Mouse (Mus musculus): Measurements from ENCODE around the gene Gpr156. TPM values are rescaled to one million over a fixed set of nuclear protein-coding genes. Genes with fewer than 3 reads are reported as not detected.
"Not testable (repeated sequence)": the region's sequence is repeated elsewhere in the genome, so short reads cannot be mapped to it uniquely, and the experiment has no call there.

Gene Gpr156
- total and polyA plus RNA-seq, 3 experiments: 0.08 to 0.09 TPM; not detected in 1

DNA sequence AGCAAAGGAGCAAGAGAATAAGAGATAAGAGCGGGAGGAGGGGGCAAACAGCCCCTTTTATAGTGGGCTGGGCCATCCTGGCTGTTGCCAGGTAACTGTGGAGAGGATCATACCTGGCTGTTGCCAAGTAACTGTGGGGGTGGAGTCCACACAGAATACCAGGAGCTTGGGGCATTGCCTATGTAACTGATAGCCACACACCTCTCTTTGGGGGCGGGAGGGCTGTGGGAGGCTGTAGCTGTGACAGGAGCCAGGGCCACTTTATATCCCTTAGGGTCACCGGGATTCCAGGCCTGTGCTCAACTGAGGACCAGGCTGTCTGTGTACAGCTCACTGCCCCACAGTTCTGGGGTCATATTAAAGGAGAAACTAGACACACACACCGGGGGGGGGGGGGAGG, 40.5 kb downstream of the Gpr156 start:
- no peak overlapping the region for H3K27ac ChIP-seq (ENCODE audit: insufficient read depth, low read depth)
- H3K79me2 ChIP-seq (replicated peaks; ENCODE audit: control insufficient read depth, extremely low read depth, insufficient read depth, poor library complexity, severe bottlenecking): no peaks in the 10 kb centered on the region
- H3K4me1 ChIP-seq (ENCODE audit: control insufficient read depth in 1 of 2, insufficient read depth in 2 of 2): no peaks in the 10 kb centered on the region
- no peak for DNase-seq (ENCODE audit: extremely low read depth)
- dilution Hi-C loops (cut with MboI; ENCODE audit: extremely low pct_ligation_motif_present, extremely low pct_unique_long_range_greater_than_20kb, low sequenced_read_pairs) (no loop called here), in situ Hi-C loops (cut with MboI; ENCODE audit: low pct_ligation_motif_present, low pct_unique_long_range_greater_than_20kb, low sequenced_read_pairs) (no loop called here)
- H3K27me3 ChIP-seq (replicated peaks): no peaks in the 10 kb centered on the region
- H3K36me3 ChIP-seq (replicated peaks in 1 of 2; ENCODE audit: control insufficient read depth in 1 of 2, insufficient read depth in 1 of 2, low read length in 1 of 2): no peaks in the 10 kb centered on the region
- H3K4me2 ChIP-seq (ENCODE audit: insufficient read depth, low read depth, poor library complexity, severe bottlenecking): no peak overlapping the region
- TF ChIP-seq MYC (IDR thresholded peaks at IDR 0.05; ENCODE audit: low read depth, low read length): no peak
- no peak for TF ChIP-seq NRF1 (IDR thresholded peaks at IDR 0.05; ENCODE audit: low read depth, low read length)
- TF ChIP-seq MEF2A (IDR thresholded peaks at IDR 0.05; ENCODE audit: borderline replicate concordance, low read depth, low read length): no peak
- TF ChIP-seq ZC3H11A (IDR thresholded peaks at IDR 0.05; ENCODE audit: low read depth, low read length): no peak
- no peak for TF ChIP-seq ETS1 (conservative IDR thresholded peaks at IDR 0.05; ENCODE audit: low read depth, low read length)
- TF ChIP-seq MAFK (IDR thresholded peaks at IDR 0.05; ENCODE audit: insufficient replicate concordance, low read length): no peak
- no peak for TF ChIP-seq UBTF (IDR thresholded peaks at IDR 0.05; ENCODE audit: low read depth, low read length)
- no peak for TF ChIP-seq IRF4 (IDR thresholded peaks at IDR 0.05; ENCODE audit: low read depth, low read length)
- TF ChIP-seq KAT2A (IDR thresholded peaks at IDR 0.05; ENCODE audit: insufficient replicate concordance, low read length): no peak
- no peak for TF ChIP-seq CHD1 (IDR thresholded peaks at IDR 0.05; ENCODE audit: low read depth, low read length)
- no peak for TF ChIP-seq PAX5 (IDR thresholded peaks at IDR 0.05; ENCODE audit: low read length)
- no peak overlapping the region for H3K9ac ChIP-seq (ENCODE audit: insufficient read depth, low read depth)
- H3K9me3 ChIP-seq (replicated peaks; ENCODE audit: low read length): no peaks in the 10 kb centered on the region
- H3K4me3 ChIP-seq (replicated peaks in 1 of 3; ENCODE audit: low read depth in 2 of 3, low read length in 2 of 3, poor library complexity in 1 of 3): no peak overlapping the region

DNA sequence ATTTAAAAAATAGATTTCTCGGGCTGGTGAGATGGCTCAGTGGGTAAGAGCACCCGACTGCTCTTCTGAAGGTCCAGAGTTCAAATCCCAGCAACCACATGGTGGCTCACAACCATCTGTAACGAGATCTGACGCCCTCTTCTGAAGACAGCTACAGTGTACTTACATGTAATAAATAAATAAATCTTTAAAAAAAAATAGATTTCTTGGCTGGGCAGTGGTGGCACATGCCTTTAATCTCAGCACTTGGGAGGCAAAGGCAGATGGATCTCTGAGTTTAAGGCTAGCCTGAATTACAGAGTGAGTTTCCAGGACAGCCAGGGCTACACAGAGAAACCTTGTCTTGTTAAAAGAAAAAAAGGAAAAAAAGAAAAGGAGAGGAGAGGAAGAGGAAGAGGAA, 46.4 kb downstream of the Gpr156 start:
- H3K4me2 ChIP-seq (ENCODE audit: insufficient read depth, low read depth, poor library complexity, severe bottlenecking); H3K27me3 ChIP-seq (replicated peaks); H3K27ac ChIP-seq (ENCODE audit: insufficient read depth, low read depth); H3K36me3 ChIP-seq (replicated peaks in 1 of 2; ENCODE audit: control insufficient read depth in 1 of 2, insufficient read depth in 1 of 2, low read length in 1 of 2); H3K9ac ChIP-seq (ENCODE audit: insufficient read depth, low read depth); H3K79me2 ChIP-seq (replicated peaks; ENCODE audit: control insufficient read depth, extremely low read depth, insufficient read depth, poor library complexity, severe bottlenecking); H3K4me3 ChIP-seq (replicated peaks in 1 of 3; ENCODE audit: low read depth in 2 of 3, low read length in 2 of 3, poor library complexity in 1 of 3); dilution Hi-C loops (cut with MboI; ENCODE audit: extremely low pct_ligation_motif_present, extremely low pct_unique_long_range_greater_than_20kb, low sequenced_read_pairs); H3K9me3 ChIP-seq (replicated peaks; ENCODE audit: low read length); H3K4me1 ChIP-seq (ENCODE audit: control insufficient read depth in 1 of 2, insufficient read depth in 2 of 2); in situ Hi-C loops (cut with MboI; ENCODE audit: low pct_ligation_motif_present, low pct_unique_long_range_greater_than_20kb, low sequenced_read_pairs); DNase-seq (ENCODE audit: extremely low read depth): not testable (repeated sequence)

DNA sequence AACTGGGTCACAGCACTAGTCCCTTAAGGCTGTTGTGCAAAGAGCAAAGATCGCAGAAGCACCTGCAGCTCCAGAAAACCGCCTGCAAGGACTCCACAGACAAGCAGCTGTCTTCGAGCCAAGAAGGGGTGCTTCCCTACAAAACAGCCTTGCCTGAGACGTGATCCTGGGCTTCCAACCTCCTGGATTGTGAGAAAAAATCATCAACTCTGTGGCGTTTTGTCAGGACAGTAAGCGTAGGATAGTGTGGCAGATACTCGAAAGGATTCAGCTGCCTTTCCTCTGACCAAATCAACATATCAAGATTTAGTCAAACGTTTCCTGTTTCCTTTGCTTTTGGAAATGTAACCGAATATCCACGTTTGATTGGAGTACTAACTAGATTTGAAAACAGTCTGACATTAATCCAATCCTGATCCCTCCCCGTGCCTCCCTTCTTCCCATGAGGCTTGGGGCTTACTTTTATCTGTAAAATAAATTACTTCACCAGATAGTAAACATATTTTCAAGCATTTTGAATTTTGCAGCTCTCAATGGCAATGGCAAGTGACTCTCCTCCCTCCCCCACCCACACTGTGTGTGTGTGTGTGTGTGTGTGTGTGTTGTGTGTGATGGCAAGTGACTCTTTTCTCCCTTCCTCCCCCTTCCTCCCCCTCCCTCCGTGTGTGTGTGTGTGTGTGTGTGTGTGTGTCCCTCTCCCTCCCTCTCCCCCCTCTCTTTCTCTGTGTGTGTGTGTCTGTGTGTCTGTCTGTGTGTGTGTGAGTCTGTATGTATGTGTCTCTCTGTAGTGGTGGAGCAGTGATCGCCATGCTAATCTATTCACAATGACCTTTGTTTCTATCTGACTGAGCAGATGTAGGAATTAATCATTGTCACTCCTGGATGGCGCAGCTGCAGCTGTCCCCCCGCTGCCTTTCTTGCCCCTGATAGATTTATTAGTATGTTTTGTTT, 47.3 kb downstream of the Gpr156 start:
- Histone ChIP-seq H3K27me3 (replicated peaks) (no peaks in the 10 kb centered on the region), H3K27ac (ENCODE audit: insufficient read depth, low read depth) (no peak overlapping the region), H3K4me2 (ENCODE audit: insufficient read depth, low read depth, poor library complexity, severe bottlenecking) (no peak overlapping the region; the same call in 1 of the 2 replicates), H3K4me1 (ENCODE audit: control insufficient read depth in 1 of 2, insufficient read depth in 2 of 2) (peaks cover 0 to 3% of the 10 kb centered on the region in 2 experiments; a peak in 2 of 4 replicates), H3K79me2 (replicated peaks; ENCODE audit: control insufficient read depth, extremely low read depth, insufficient read depth, poor library complexity, severe bottlenecking) (no peaks in the 10 kb centered on the region), H3K9ac (ENCODE audit: insufficient read depth, low read depth) (no peak overlapping the region), H3K36me3 (replicated peaks in 1 of 2; ENCODE audit: control insufficient read depth in 1 of 2, insufficient read depth in 1 of 2, low read length in 1 of 2) (no peaks in the 10 kb centered on the region), H3K9me3 (replicated peaks; ENCODE audit: low read length) (no peaks in the 10 kb centered on the region), H3K4me3 (replicated peaks in 1 of 3; ENCODE audit: low read depth in 2 of 3, low read length in 2 of 3, poor library complexity in 1 of 3) (peak overlapping the region in 1 of 3 experiments; percentile 12)
- no peak for TF ChIP-seq RAD21 (IDR thresholded peaks at IDR 0.05; ENCODE audit: low read depth, low read length)
- peak; percentile 62; the same call in 1 of the 2 replicates for TF ChIP-seq MAZ (IDR thresholded peaks at IDR 0.05; ENCODE audit: low read depth, low read length)
- TF ChIP-seq CHD2 (IDR thresholded peaks at IDR 0.05; ENCODE audit: low read length): peak; percentile 18; the same call in 1 of the 2 replicates
- DNase-seq (ENCODE audit: extremely low read depth): no peak
- dilution Hi-C loops (cut with MboI; ENCODE audit: extremely low pct_ligation_motif_present, extremely low pct_unique_long_range_greater_than_20kb, low sequenced_read_pairs): no loop called here
- in situ Hi-C loops (cut with MboI; ENCODE audit: low pct_ligation_motif_present, low pct_unique_long_range_greater_than_20kb, low sequenced_read_pairs): no loop called here

Measured in CH12.LX (cell line).